26 mouse cellular contexts compared by ENCODE assay signal in genomic region chr6:146850050-146850449, GRCm38 (mm10). TPM values are rescaled to one million over a fixed set of nuclear protein-coding genes. Genes with fewer than 3 reads are reported as not detected.
"Had no signal": no experiment of that assay in that cellular context is flagged by ENCODE, and none has a peak within 500 bp of the region (broad histone marks: within the 10 kb centered on the region; RNA-seq: fewer than 3 reads in every experiment).

TSS of gene Smco2 (plus strand) at chr6:146850104.

- ATAC-seq: intestine, embryonic 15.5 days; midbrain, embryonic 13.5 days; midbrain, embryonic 16.5 days had no signal

- H3K9ac ChIP-seq: intestine, embryonic 15.5 days; lung, embryonic 15.5 days; midbrain, embryonic 13.5 days; neural tube, embryonic 13.5 days had no signal

- H3K4me3 ChIP-seq: intestine, embryonic 15.5 days; left cerebral cortex, adult 2 months; lung, embryonic 15.5 days; megakaryocyte, embryonic 14.5 days; midbrain, embryonic 10.5 days; midbrain, embryonic 13.5 days; myocyte; neural tube, embryonic 13.5 days had no signal

- H3K27ac ChIP-seq: intestine, embryonic 15.5 days; left cerebral cortex, adult 2 months; lung, embryonic 15.5 days; midbrain, embryonic 10.5 days; midbrain, embryonic 13.5 days; neural tube, embryonic 13.5 days had no signal

- H3K36me3 ChIP-seq: intestine, embryonic 15.5 days; lung, embryonic 15.5 days; midbrain, embryonic 10.5 days; midbrain, embryonic 13.5 days; neural tube, embryonic 13.5 days had no signal

- H3K27me3 ChIP-seq: intestine, embryonic 15.5 days; lung, embryonic 15.5 days; midbrain, embryonic 13.5 days; neural tube, embryonic 13.5 days had no signal

- H3K4me2 ChIP-seq: intestine, embryonic 15.5 days; lung, embryonic 15.5 days; midbrain, embryonic 13.5 days; neural tube, embryonic 13.5 days had no signal

- H3K4me1 ChIP-seq: intestine, embryonic 15.5 days; neural tube, embryonic 13.5 days had no signal

- H3K9me3 ChIP-seq: intestine, embryonic 15.5 days; lung, embryonic 15.5 days; megakaryocyte, embryonic 14.5 days; midbrain, embryonic 13.5 days; neural tube, embryonic 13.5 days had no signal

- DNase-seq: kidney, adult 11 months; kidney, adult 8-10 months; kidney, postnatal 14 days; kidney, postnatal 4 days; lung, adult 18-20 months; lung, postnatal 10 days; lung, postnatal 36 days; retina, postnatal 1 day; right cerebral cortex, postnatal 25 days; spleen, adult 18-20 months; thymus, postnatal 25 days had no signal

RNA-seq across cellular contexts. Expression of gene Smco2, which starts in this region (rescaled TPM):
- polyA plus RNA-seq: intestine, embryonic 15.5 days; kidney, embryonic 16.5 days; limb, embryonic 11.5 days; limb, embryonic 14.5 days; lung, embryonic 15.5 days; midbrain, embryonic 10.5 days; midbrain, embryonic 13.5 days; midbrain, embryonic 16.5 days; myocyte; neural tube, embryonic 13.5 days; stomach, embryonic 16.5 days; thymus, postnatal 0 days; urinary bladder, adult 2 months had no signal
